In the genomic region with DNA sequence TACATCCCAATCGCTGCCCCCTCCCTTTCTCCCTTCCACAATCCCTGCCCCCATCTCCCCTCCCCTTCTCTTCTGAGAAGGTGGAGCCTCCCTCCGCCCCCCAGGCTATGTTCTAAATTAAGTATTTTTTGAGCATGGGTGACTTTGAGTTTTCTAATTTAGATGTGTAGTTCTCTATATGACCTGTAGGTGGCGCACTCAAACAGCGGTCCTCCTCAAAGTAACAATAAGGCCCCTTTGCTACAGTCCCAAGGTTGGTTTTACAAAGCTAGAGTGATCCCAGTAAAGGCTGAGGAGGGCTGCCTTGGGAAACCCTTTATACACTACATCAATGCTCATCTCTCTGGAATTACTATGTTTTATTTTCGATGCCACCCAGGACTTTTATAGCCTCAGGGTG, we compare ENCODE assay signal across 9 mouse cellular contexts.
A peak's percentile ranks its signal among the peaks of the same experiment; 100 is the strongest.
DNase-seq lines count a peak whose midpoint lies in the region; ATAC-seq and TF ChIP-seq lines count a peak whose summit lies in the region.
"Had no signal": no experiment of that assay in that cellular context is flagged by ENCODE, and none has a peak within 500 bp of the region (broad histone marks: within the 10 kb centered on the region; RNA-seq: fewer than 3 reads in every experiment).

No protein-coding gene starts in this region.

- H3K4me1 ChIP-seq in kidney, embryonic 15.5 days = peaks cover 11% of the 10 kb centered on the region
- no peaks in the 10 kb centered on the region for H3K4me1 ChIP-seq in ES-E14 (ENCODE audit: control insufficient read depth in 2 of 2, insufficient read depth in 2 of 2, low read length in 2 of 2, poor library complexity in 1 of 2)

- 27% methylated on average over 5 of the region's 5 CpGs for WGBS in kidney, embryonic 15.5 days

- H3K27me3 ChIP-seq in kidney, embryonic 15.5 days = no peaks in the 10 kb centered on the region

- no peak overlapping the region for H3K4me3 ChIP-seq in kidney, embryonic 15.5 days (replicated peaks)
- H3K4me3 ChIP-seq in ES-E14 (ENCODE audit: insufficient read depth in 1 of 2, low read depth in 1 of 2, low read length in 2 of 2, poor library complexity in 1 of 2, severe bottlenecking in 1 of 2) = no peak overlapping the region
- H3K4me3 ChIP-seq: myocyte had no signal

- no peak overlapping the region for H3K9ac ChIP-seq in kidney, embryonic 15.5 days
- H3K9ac ChIP-seq in ES-E14 (ENCODE audit: insufficient read depth, low read depth, low read length, poor library complexity, severe bottlenecking) = no peak overlapping the region

- no peaks in the 10 kb centered on the region for H3K36me3 ChIP-seq in kidney, embryonic 15.5 days
- no peaks in the 10 kb centered on the region for H3K36me3 ChIP-seq in ES-E14 (ENCODE audit: control insufficient read depth, insufficient read depth, low read length, poor library complexity, severe bottlenecking)

- in situ Hi-C loops in ES-E14 (cut with MboI; ENCODE audit: low sequenced_read_pairs in 2 of 2, unreplicated experiment in 2 of 2) = no loop called here

- ATAC-seq in kidney, embryonic 15.5 days (replicated peaks; ENCODE audit: low FRiP score) = no peak
- no peak for ATAC-seq in inflammation-experienced regulatory T-cells, adult 6 months

- peak; percentile 22 to 29 for DNase-seq in kidney, postnatal 36 days
- DNase-seq in ES-E14 (ENCODE audit: low read depth, low spot score) = peak; percentile 41
- peak; percentile 26 for DNase-seq in adipocyte (ENCODE audit: low spot score)
- peak; percentile 32 for DNase-seq in lung, postnatal 25 days (ENCODE audit: low spot score)
- no peak for DNase-seq in gastrocnemius, postnatal 25 days
- DNase-seq: kidney, postnatal 14 days had no signal

- no peak overlapping the region for H3K27ac ChIP-seq in kidney, embryonic 15.5 days
- no peak overlapping the region for H3K27ac ChIP-seq in ES-E14 (ENCODE audit: insufficient read depth, low read depth, low read length, poor library complexity, severe bottlenecking)

- H3K4me2 ChIP-seq in kidney, embryonic 15.5 days = no peak overlapping the region

- no peaks in the 10 kb centered on the region for H3K9me3 ChIP-seq in kidney, embryonic 15.5 days (replicated peaks)
- H3K9me3 ChIP-seq in ES-E14 (ENCODE audit: control insufficient read depth, insufficient read depth, low read depth, low read length) = no peaks in the 10 kb centered on the region

TF ChIP-seq in ES-E14, 5 proteins besides CTCF, POLR2A, EP300 and RAD21:
- TF ChIP-seq MAFK (IDR thresholded peaks at IDR 0.05; ENCODE audit: insufficient read depth, low read depth, low read length) = no peak
- no peak for TF ChIP-seq HCFC1 (IDR thresholded peaks at IDR 0.05; ENCODE audit: borderline replicate concordance, insufficient read depth, low read length)
- no peak for TF ChIP-seq ZC3H11A (IDR thresholded peaks at IDR 0.05; ENCODE audit: borderline replicate concordance, low read depth, low read length)
- no peak for TF ChIP-seq ZNF384 (IDR thresholded peaks at IDR 0.05; ENCODE audit: low read depth, low read length)
- TF ChIP-seq CHD2 (IDR thresholded peaks at IDR 0.05; ENCODE audit: low read depth, low read length) = no peak
